Mouse (Mus musculus) liver, postnatal 0 days (tissue): Measurements from ENCODE around the gene Dmrtc2. TPM values are rescaled to one million over a fixed set of nuclear protein-coding genes. Genes with fewer than 3 reads are reported as not detected.

Source experiments
- ATAC-seq: fragments of 200-750 bp; cut with Nextera tagmentation; 2 replicates; pipeline ENCODE4 v1.8.0; 2017; ENCODE audit warnings: mild to moderate bottlenecking, moderate library complexity
- DNase-seq: peaks from one replicate; pipeline ENCODE4 v3.0.0-alpha.2; 2016
- H3K27ac ChIP-seq: fragments of 300-500 bp; sonication (generic); 2 replicates; pipeline ENCODE4 v1.5.1; 2014; ENCODE audit warnings: antibody characterized with exemption, moderate library complexity, mild to moderate bottlenecking, low read depth
- H3K27me3 ChIP-seq: fragments of 300-500 bp; sonication (generic); 2 replicates; pipeline ENCODE4 v1.6.1; 2014; ENCODE audit warnings: low read length, control low read depth, mixed read lengths; ENCODE audit not compliant: insufficient read depth
- H3K36me3 ChIP-seq: fragments of 300-500 bp; sonication (generic); replicated peaks from 2 replicates; pipeline ENCODE4 v1.6.1; 2014; ENCODE audit warnings: mild to moderate bottlenecking, control low read depth, low read length, moderate library complexity, mixed read lengths; ENCODE audit not compliant: insufficient read depth
- H3K4me1 ChIP-seq: fragments of 300-500 bp; sonication (generic); 2 replicates; pipeline ENCODE4 v1.6.1; 2014; ENCODE audit warnings: antibody characterized with exemption, mild to moderate bottlenecking, control low read depth; ENCODE audit not compliant: insufficient read depth
- H3K4me2 ChIP-seq: fragments of 300-500 bp; sonication (generic); 2 replicates; pipeline ENCODE4 v1.6.1; 2014; ENCODE audit warnings: low read depth, mild to moderate bottlenecking, low read length, moderate library complexity, mixed read lengths
- H3K4me3 ChIP-seq: fragments of 300-500 bp; sonication (generic); 2 replicates; pipeline ENCODE4 v1.5.1; 2014; ENCODE audit warnings: low read depth, low read length
- H3K9ac ChIP-seq: fragments of 300-500 bp; sonication (generic); replicated peaks from 2 replicates; pipeline ENCODE4 v1.6.1; 2014; ENCODE audit warnings: mild to moderate bottlenecking, moderate library complexity
- H3K9me3 ChIP-seq: fragments of 300-500 bp; sonication (generic); 2 replicates; pipeline ENCODE4 v1.6.1; 2016; ENCODE audit warnings: mild to moderate bottlenecking, control low read depth, low read length, mixed read lengths
- CTCF ChIP-seq: sonication (generic); IDR thresholded peaks from 2 replicates; pipeline ENCODE4 v1.5.1; 2016; ENCODE audit warnings: antibody characterized with exemption, low read depth
- EP300 ChIP-seq: IDR thresholded peaks from 2 replicates; pipeline ENCODE4 v1.6.1; 2016; ENCODE audit warnings: antibody characterized with exemption, low read depth, mild to moderate bottlenecking
- WGBS: fragments of 180-500 bp; shearing (Covaris S2); extraction: QIAGEN DNeasy Blood & Tissue Kit; methylation state at CpG from one replicate; pipeline ENCODE4 v1.1.7; 2014; ENCODE audit not compliant: insufficient replicate concordance; 5-methylcytosine and 5-hydroxymethylcytosine counted together
- polyA plus RNA-seq: library from polyadenylated mRNA; unstranded; fragments of >200 nt; fragmentation: Nextera tagmentation; extraction: Ambion mirVana; gene quantifications from 2 replicates; pipeline ENCODE4 v1.2.1, GENCODE M21; 2015

The Dmrtc2 gene
- polyA plus RNA-seq, 1 experiment from 2014 or later, result not detected

DNA sequence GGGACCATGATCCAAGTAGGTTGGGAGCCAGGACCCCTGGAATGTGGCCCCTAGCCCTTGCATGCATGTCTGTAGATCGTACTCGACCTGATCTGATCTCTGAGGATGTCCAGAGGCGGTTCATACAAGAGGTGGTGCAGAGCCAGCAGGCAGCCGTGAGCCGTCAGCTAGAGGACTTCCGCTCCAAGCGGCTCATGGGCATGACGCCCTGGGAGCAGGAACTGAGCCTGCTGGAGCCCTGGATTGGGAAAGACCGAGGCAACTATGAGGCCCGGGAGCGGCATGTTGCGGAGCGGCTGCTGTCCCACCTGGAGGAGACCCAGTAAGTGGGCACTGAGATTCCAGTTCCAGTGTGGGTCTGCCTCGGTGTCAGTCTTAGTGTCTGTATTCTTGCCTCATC is 42.6 kb downstream of the Dmrtc2 start:
- no peak overlapping the region for H3K4me2 ChIP-seq
- H3K4me1 ChIP-seq, result no peaks in the 10 kb centered on the region; the same call in 1 of the 2 replicates
- no peaks in the 10 kb centered on the region for H3K9me3 ChIP-seq
- DNase-seq (no peak), ATAC-seq (no peak)
- H3K27me3 ChIP-seq, result no peaks in the 10 kb centered on the region
- H3K36me3 ChIP-seq, result peaks cover 55% of the 10 kb centered on the region
- H3K9ac ChIP-seq, result no peak overlapping the region
- H3K27ac ChIP-seq, result no peak overlapping the region
- no peak for TF ChIP-seq EP300
- TF ChIP-seq CTCF, result no peak
- WGBS, result 90% methylated on average over 14 of the region's 14 CpGs
- H3K4me3 ChIP-seq, result no peak overlapping the region

DNA sequence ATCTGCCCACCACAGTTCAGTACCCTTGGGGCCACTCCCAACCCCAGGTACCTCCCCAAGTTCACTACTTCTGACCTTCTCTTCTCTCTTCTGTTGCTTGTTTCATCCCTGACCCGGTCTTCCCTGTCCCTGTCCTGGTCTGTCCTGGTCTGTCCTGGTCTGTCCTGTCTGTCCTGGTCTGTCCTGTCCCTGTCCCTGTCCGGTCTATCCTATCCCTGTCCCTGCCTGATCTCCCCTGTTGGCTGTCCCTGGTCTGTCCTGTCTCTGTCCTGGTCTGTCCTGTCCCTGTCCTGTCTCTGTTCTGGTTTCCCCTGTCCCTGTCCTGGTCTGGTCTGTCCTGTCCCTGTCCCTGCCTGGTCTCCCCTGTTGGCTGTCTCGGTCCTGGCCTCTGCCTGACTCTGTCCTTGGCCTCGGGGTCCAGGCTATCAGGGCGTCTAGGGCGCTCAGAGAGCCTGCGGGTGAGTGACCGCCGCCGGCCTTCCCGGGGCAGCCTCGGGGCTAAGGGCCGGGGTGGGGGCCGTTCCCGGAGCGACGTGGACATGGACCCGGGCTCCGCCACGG is 49.0 kb downstream of the Dmrtc2 start:
- Histone ChIP-seq H3K9ac (no peak overlapping the region), H3K4me2 (no peak overlapping the region), H3K9me3 (no peaks in the 10 kb centered on the region), H3K4me3 (no peak overlapping the region), H3K27ac (no peak overlapping the region), H3K4me1 (no peaks in the 10 kb centered on the region), H3K27me3 (no peaks in the 10 kb centered on the region), H3K36me3 (peaks cover 64% of the 10 kb centered on the region)
- WGBS, result 85% methylated on average over 20 of the region's 20 CpGs
- TF ChIP-seq EP300 (no peak), CTCF (no peak)
- ATAC-seq (no peak), DNase-seq (no peak)

DNA sequence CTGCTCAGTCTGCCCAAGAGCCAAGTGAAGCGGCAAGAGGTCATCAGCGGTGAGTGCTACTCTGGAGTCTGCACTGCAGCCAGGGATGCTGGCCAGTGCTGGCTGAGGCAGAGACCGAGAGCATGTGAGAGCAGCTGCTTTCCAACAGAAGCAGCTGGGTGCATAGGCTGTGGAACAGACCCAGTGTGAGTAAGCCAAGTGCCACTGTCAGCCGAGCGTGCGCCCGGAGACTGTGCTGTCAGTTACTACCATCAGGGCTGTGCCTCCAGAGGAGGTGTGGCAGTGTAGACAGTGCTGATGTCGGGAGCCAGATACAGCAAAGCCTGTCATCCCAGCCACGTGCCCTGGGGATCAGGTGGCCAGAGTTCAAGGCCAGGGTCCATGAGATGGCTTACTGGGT is 49.9 kb downstream of the Dmrtc2 start:
- Histone ChIP-seq H3K36me3 (peaks cover 73% of the 10 kb centered on the region), H3K4me2 (no peak overlapping the region), H3K4me3 (no peak overlapping the region), H3K9me3 (no peaks in the 10 kb centered on the region), H3K27ac (no peak overlapping the region), H3K4me1 (no peaks in the 10 kb centered on the region), H3K27me3 (no peaks in the 10 kb centered on the region), H3K9ac (no peak overlapping the region)
- DNase-seq (no peak), ATAC-seq (peak; percentile 67)
- 80% methylated on average over 9 of the region's 9 CpGs for WGBS
- no peak for TF ChIP-seq EP300
- TF ChIP-seq CTCF, result no peak

Other genes with a start within 250 kb of the Dmrtc2 start
- not detected in 2 replicates for gene Lypd3, start 233.5 kb upstream of the Dmrtc2 start, polyA plus RNA-seq
- gene Tex101, start 193.4 kb upstream of the Dmrtc2 start, polyA plus RNA-seq, result not detected in 2 replicates
- not detected in 2 replicates for gene BC049730, start 160.8 kb upstream of the Dmrtc2 start, polyA plus RNA-seq
- not detected in 2 replicates for gene Gm4763, start 143.1 kb upstream of the Dmrtc2 start, polyA plus RNA-seq
- gene Cd177, start 109.7 kb upstream of the Dmrtc2 start, polyA plus RNA-seq, result 18.9 and 20.5 TPM in 2 replicates
- gene Ceacam10, start 92.9 kb upstream of the Dmrtc2 start, polyA plus RNA-seq, result 5.0 and 5.3 TPM in 2 replicates
- 1.6 and 2.7 TPM in 2 replicates for gene Gm9844, start 7.8 kb upstream of the Dmrtc2 start, polyA plus RNA-seq
- gene Lypd4, start 116 bp upstream of the Dmrtc2 start, polyA plus RNA-seq, result not detected in 2 replicates
- gene Rps19, start 14.3 kb downstream of the Dmrtc2 start, polyA plus RNA-seq, result 1,140 and 1,164 TPM in 2 replicates
- 32.0 and 34.0 TPM in 2 replicates for gene Cd79a, start 27.3 kb downstream of the Dmrtc2 start, polyA plus RNA-seq
- gene Arhgef1, start 32.9 kb downstream of the Dmrtc2 start, polyA plus RNA-seq, result 30.2 and 30.4 TPM in 2 replicates
- gene Gm4881, start 74.4 kb downstream of the Dmrtc2 start, polyA plus RNA-seq, result not detected in 2 replicates
- gene Rabac1, start 102.7 kb downstream of the Dmrtc2 start, polyA plus RNA-seq, result 88.2 and 92.7 TPM in 2 replicates
- gene Atp1a3, start 135.9 kb downstream of the Dmrtc2 start, polyA plus RNA-seq, result 0.85 and 1.2 TPM in 2 replicates
- gene Grik5, start 202.3 kb downstream of the Dmrtc2 start, polyA plus RNA-seq, result 0.69 and 0.76 TPM in 2 replicates
- gene Zfp574, start 202.5 kb downstream of the Dmrtc2 start, polyA plus RNA-seq, result 9.4 and 10.8 TPM in 2 replicates